Mouse (Mus musculus) liver, adult 2 months (tissue): ENCODE data around the gene Stx4a.

Experiments
- CTCF ChIP-seq: fragments of 200-500 bp; IDR thresholded peaks from 2 replicates; pipeline ENCODE4 v1.5.1; 2011; ENCODE audit warnings: low read depth, low read length, control low read depth
- POLR2A ChIP-seq: fragments of 200-500 bp; IDR thresholded peaks from 2 replicates; pipeline ENCODE4 v1.6.1; 2011; ENCODE audit warnings: low read length, control low read depth; ENCODE audit not compliant: insufficient read depth; ENCODE audit errors: extremely low read depth

GRCm38 (mm10) chr7:127849973-127850875 is 26.1 kb downstream of the Stx4a start:
- TF ChIP-seq POLR2A = no peak
- TF ChIP-seq CTCF = no peak
